Mouse (Mus musculus) heart, embryonic 13.5 days (tissue): ENCODE measurements around the gene Maob. TPM values are rescaled to one million over a fixed set of nuclear protein-coding genes. Genes with fewer than 3 reads are reported as not detected.
A peak's percentile ranks its signal among the peaks of the same experiment; 100 is the strongest.

Experiments used
- ATAC-seq: fragments of 200-750 bp; cut with Nextera tagmentation; 2 replicates; pipeline ENCODE4 v1.8.0; 2017; ENCODE audit warnings: moderate TSS enrichment; ENCODE audit not compliant: insufficient number of reproducible peaks, low FRiP score, low TSS enrichment; ENCODE audit errors: extremely low read depth
- H3K27ac ChIP-seq: fragments of 300-500 bp; sonication (generic); replicated peaks from 2 replicates; pipeline ENCODE4 v1.5.1; 2015; ENCODE audit warnings: moderate library complexity, mild to moderate bottlenecking, inconsistent platforms
- H3K27me3 ChIP-seq: fragments of 300-500 bp; sonication (generic); replicated peaks from 2 replicates; pipeline ENCODE4 v1.6.1; 2015; ENCODE audit warnings: mild to moderate bottlenecking, inconsistent platforms
- H3K36me3 ChIP-seq: fragments of 300-500 bp; sonication (generic); 2 replicates; pipeline ENCODE4 v1.6.1; 2015; ENCODE audit warnings: mild to moderate bottlenecking, inconsistent platforms
- H3K4me1 ChIP-seq: fragments of 300-500 bp; sonication (generic); 2 replicates; pipeline ENCODE4 v1.6.1; 2015; ENCODE audit warnings: inconsistent platforms
- H3K4me2 ChIP-seq: fragments of 300-500 bp; sonication (generic); 2 replicates; pipeline ENCODE4 v1.6.1; 2015; ENCODE audit warnings: inconsistent platforms, mild to moderate bottlenecking, moderate library complexity
- H3K4me3 ChIP-seq: fragments of 300-500 bp; sonication (generic); 2 replicates; pipeline ENCODE4 v1.5.1; 2015; ENCODE audit warnings: moderate library complexity, mild to moderate bottlenecking, inconsistent platforms
- H3K9ac ChIP-seq: fragments of 300-500 bp; sonication (generic); 2 replicates; pipeline ENCODE4 v1.6.1; 2015; ENCODE audit warnings: inconsistent platforms, mild to moderate bottlenecking, moderate library complexity
- H3K9me3 ChIP-seq: fragments of 300-500 bp; sonication (generic); 2 replicates; pipeline ENCODE4 v1.6.1; 2016; ENCODE audit warnings: inconsistent platforms
- WGBS: fragments of 180-500 bp; shearing (Covaris S2); methylation state at CpG from one replicate; pipeline ENCODE4 v1.1.7; 2015; ENCODE audit warnings: mixed read lengths; 5-methylcytosine and 5-hydroxymethylcytosine counted together
- polyA plus RNA-seq: library from polyadenylated mRNA; unstranded; fragments of >200 nt; fragmentation: Nextera tagmentation; extraction: Ambion mirVana; gene quantifications from 2 replicates; pipeline ENCODE4 v1.2.1, GENCODE M21; 2015

Maob gene
- polyA plus RNA-seq, 1 experiment from 2014 or later = 7.9 TPM

DNA sequence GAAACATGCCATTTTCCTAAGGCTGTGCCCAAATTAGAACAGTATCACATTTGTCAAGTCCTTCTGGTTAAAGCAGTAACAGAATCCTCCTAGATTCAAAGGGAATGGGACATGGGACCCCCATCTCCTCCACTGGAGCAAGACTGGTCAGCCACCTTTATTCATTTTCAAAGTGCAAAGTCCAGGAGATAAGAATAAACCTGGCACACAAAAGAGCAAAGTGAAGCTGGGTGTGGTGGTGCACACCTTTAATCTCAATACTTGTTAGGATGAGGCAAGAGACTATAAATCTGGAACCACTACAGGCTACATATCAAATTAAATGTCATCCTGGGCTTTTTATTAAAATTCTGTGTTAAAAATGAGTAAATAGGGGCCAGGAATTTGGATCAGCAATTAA, 62.4 kb downstream of the Maob start:
- H3K36me3 ChIP-seq = no peaks in the 10 kb centered on the region

DNA sequence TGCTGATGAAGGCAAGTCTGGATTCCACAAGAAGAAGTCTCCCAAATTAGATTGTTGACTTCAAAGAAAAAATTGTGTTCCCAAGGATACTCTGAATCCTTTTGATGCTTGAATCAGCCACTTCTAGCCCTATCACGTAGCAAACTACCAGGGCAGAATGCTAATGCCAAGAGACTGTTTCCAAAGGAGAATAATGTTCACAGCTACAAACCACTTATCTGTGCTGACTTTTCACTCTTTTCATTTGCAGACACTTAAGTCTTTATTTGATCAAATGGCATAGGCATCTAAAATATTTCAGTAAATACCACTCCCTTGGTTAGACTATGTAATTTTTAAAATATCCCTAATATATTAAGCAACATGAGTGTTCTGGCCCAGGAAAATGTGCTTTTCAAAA, 68.2 kb downstream of the Maob start:
- no peak for ATAC-seq
- H3K36me3 ChIP-seq = no peaks in the 10 kb centered on the region
- 44% methylated on average over 1 of the region's 1 CpGs for WGBS
- H3K27ac ChIP-seq = no peak overlapping the region
- H3K9ac ChIP-seq = no peak overlapping the region
- H3K4me1 ChIP-seq = no peaks in the 10 kb centered on the region
- peaks cover 4% of the 10 kb centered on the region; the same call in 1 of the 2 replicates for H3K9me3 ChIP-seq
- no peak overlapping the region for H3K4me3 ChIP-seq
- no peaks in the 10 kb centered on the region for H3K27me3 ChIP-seq
- H3K4me2 ChIP-seq = no peak overlapping the region

More for the DNA sequence above, 62.4 kb downstream of the Maob start:
- H3K4me3 ChIP-seq = no peak overlapping the region
- H3K4me2 ChIP-seq = no peak overlapping the region
- no peak overlapping the region for H3K27ac ChIP-seq
- peaks cover 4% of the 10 kb centered on the region; the same call in 1 of the 2 replicates for H3K9me3 ChIP-seq
- no peak for ATAC-seq
- no peaks in the 10 kb centered on the region for H3K27me3 ChIP-seq
- no peak overlapping the region for H3K9ac ChIP-seq
- H3K4me1 ChIP-seq = no peaks in the 10 kb centered on the region

DNA sequence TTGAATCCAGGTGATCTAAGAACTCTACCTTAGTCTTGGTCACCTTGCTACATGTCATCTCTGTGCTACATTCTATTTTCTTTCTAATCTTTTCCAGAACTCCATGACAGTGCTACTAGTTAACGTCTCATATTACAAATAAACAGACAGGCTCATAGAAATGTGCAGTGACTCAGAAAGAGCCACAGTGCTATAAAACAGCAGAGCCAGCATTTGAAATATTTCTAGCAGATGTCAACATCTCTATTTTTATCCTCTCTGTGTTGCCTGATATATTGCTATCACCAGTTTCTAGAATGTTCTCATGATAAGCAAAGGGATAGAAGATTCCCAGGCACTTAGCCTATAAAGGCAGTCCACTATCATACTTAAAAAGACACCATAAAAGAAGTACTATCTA, 103.1 kb downstream of the Maob start:
- 29% methylated on average over 1 of the region's 1 CpGs for WGBS

DNA sequence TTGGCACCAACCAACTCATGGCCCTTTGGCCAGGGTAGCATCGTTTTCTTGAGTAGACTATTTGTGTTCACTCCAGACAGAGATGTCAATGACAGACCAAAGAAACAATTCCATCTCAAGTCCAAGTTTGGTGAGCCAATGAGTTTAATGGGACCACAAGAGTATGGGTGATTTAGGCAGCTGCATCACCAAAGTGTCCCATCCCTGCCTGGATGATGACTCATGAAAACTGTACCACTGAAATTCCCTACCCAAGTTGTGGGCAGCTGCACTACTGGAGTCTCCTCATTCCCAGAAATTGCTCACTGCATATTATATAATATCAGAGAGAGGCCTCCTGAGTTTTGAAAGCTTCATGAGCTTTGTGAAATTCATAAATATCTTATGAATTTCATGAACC, 111.1 kb downstream of the Maob start:
- no peak for ATAC-seq
- Histone ChIP-seq H3K4me1 (no peaks in the 10 kb centered on the region), H3K36me3 (no peaks in the 10 kb centered on the region), H3K4me3 (no peak overlapping the region), H3K9me3 (no peaks in the 10 kb centered on the region), H3K27ac (no peak overlapping the region), H3K9ac (no peak overlapping the region), H3K27me3 (no peaks in the 10 kb centered on the region), H3K4me2 (no peak overlapping the region)
- 75% methylated on average over 1 of the region's 1 CpGs for WGBS

More for the DNA sequence above, 103.1 kb downstream of the Maob start:
- Histone ChIP-seq H3K4me1 (peaks cover 4% of the 10 kb centered on the region; the same call in 1 of the 2 replicates), H3K27ac (peak overlapping the region; percentile 39; the same call in 1 of the 2 replicates), H3K4me2 (no peak overlapping the region), H3K9ac (no peak overlapping the region), H3K27me3 (no peaks in the 10 kb centered on the region), H3K9me3 (no peaks in the 10 kb centered on the region), H3K4me3 (no peak overlapping the region), H3K36me3 (no peaks in the 10 kb centered on the region)
- no peak for ATAC-seq

Other genes with a start within 250 kb of the Maob start
- gene Maoa, start 197.7 kb downstream of the Maob start, polyA plus RNA-seq = 8.2 and 8.3 TPM in 2 replicates
- gene Ndp, start 94.4 kb upstream of the Maob start, polyA plus RNA-seq = 1.1 and 1.6 TPM in 2 replicates